Mouse (Mus musculus) ES-Bruce4 (cell line): ENCODE data around the gene Nfasc. TPM values are rescaled to one million over a fixed set of nuclear protein-coding genes. Genes with fewer than 3 reads are reported as not detected.
A peak's percentile ranks its signal among the peaks of the same experiment; 100 is the strongest.

Experiments
- H3K27ac ChIP-seq: 2 replicates; pipeline ENCODE4 v1.5.1; 2012; ENCODE audit warnings: low read length, inconsistent platforms; ENCODE audit not compliant: insufficient read depth
- H3K27me3 ChIP-seq: 2 replicates; pipeline ENCODE4 v1.6.1; 2012; ENCODE audit warnings: mild to moderate bottlenecking, low read length, inconsistent platforms; ENCODE audit not compliant: control insufficient read depth, poor library complexity, insufficient read depth, severe bottlenecking
- H3K36me3 ChIP-seq: 2 replicates; pipeline ENCODE4 v1.6.1; 2012; ENCODE audit warnings: inconsistent platforms, mild to moderate bottlenecking, low read length, moderate library complexity; ENCODE audit not compliant: control insufficient read depth, poor library complexity, insufficient read depth, severe bottlenecking
- H3K4me1 ChIP-seq: one replicate; pipeline ENCODE4 v1.8.1; 2011; ENCODE audit warnings: low read length; ENCODE audit not compliant: control insufficient read depth, insufficient read depth
- H3K4me3 ChIP-seq: 2 replicates; pipeline ENCODE4 v1.5.1; 2011; ENCODE audit warnings: low read depth, mild to moderate bottlenecking, low read length
- H3K9ac ChIP-seq: 2 replicates; pipeline ENCODE4 v1.6.1; 2012; ENCODE audit warnings: low read depth, mild to moderate bottlenecking, inconsistent platforms; ENCODE audit not compliant: poor library complexity, severe bottlenecking
- H3K9me3 ChIP-seq: replicated peaks from 2 replicates; pipeline ENCODE4 v1.6.1; 2012; ENCODE audit warnings: mild to moderate bottlenecking, low read length, inconsistent platforms; ENCODE audit not compliant: control insufficient read depth, poor library complexity, insufficient read depth, severe bottlenecking
- CTCF ChIP-seq: IDR thresholded peaks from one replicate; pipeline ENCODE4 v1.8.1; 2011; ENCODE audit warnings: low read depth, low read length
- EP300 ChIP-seq: IDR thresholded peaks from 2 replicates; pipeline ENCODE4 v1.6.1; 2011; ENCODE audit warnings: low read depth, low read length; ENCODE audit not compliant: insufficient read depth
- POLR2A ChIP-seq: IDR thresholded peaks from one replicate; pipeline ENCODE4 v1.8.1; 2011; ENCODE audit warnings: low read length; ENCODE audit not compliant: insufficient read depth
- polyA plus RNA-seq: library from polyadenylated mRNA; stranded (reverse); fragments of >200 nt; gene quantifications from 2 replicates; pipeline ENCODE4 v1.2.4, GENCODE M21; 2011; ENCODE audit warnings: low read depth; ENCODE audit not compliant: missing spikeins, insufficient read depth, insufficient read length

The Nfasc gene
- polyA plus RNA-seq, 1 experiment: 11.0 TPM

DNA sequence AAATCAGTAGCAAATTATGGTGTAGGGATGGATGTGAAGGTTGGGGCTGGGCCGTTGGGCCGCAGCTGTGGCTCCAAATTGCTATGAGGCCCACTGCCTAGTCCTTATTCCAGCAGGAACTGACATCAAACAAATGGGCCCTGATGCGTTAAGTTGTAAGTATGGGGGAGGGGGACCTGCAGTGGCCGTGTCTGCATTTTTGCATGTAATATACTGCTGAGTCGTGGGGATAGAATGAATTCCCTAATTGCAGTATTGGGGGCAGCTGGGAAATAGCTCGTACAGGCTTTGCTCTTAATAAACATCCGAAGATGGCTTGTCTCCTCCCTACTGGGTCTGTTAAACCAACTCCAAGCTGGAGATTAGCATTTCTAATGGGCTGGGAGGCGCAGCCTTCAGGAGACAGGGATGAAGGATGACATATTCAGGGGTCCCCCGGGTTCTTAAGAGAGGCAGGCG is 179.2 kb downstream of the Nfasc start:
- Histone ChIP-seq H3K27me3 (no peaks in the 10 kb centered on the region), H3K4me3 (no peak overlapping the region), H3K27ac (no peak overlapping the region), H3K9ac (no peak overlapping the region), H3K9me3 (no peaks in the 10 kb centered on the region), H3K4me1 (peaks cover 6% of the 10 kb centered on the region), H3K36me3 (no peaks in the 10 kb centered on the region)
- TF ChIP-seq POLR2A: no peak
- no peak for TF ChIP-seq CTCF
- no peak for TF ChIP-seq EP300

DNA sequence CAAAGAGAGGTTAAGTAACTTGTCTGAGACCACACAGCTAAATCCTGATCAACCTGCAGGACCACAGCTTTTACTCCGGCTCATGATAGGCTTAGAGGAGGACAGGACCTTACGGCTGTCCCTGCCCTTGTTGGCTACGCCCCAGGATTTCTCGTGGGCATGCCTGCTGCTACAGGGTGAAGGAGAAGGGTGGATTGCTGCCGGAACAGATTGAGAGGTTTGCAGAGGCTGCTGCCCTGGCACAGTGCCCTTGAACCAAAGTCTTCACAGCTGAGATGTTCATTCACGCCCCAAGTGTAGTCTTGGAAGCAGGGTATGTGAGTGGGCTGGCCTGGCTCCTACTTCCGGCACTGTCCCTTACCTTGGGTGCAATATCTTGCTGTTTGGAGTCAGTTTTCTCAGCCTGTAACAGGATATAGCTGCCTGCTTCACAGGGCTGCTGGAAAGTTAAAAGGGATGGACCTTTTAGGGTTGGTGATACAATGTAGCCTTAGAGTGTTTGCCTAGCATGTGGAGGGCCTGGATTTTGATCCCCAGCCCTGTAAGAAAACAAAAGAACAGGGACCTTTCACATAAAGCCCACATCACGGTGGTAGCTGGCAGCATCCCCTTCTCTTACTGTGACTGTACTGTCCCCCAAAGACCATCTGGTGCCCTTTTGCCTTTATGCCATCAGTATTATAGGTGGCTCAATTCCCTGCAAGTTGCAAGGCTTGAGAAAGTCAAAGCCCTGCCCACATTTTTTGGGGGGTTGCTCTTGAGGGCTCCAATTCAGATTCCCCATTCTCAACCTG is 180.5 kb downstream of the Nfasc start:
- Histone ChIP-seq H3K4me3 (no peak overlapping the region), H3K27ac (no peak overlapping the region), H3K9ac (no peak overlapping the region), H3K27me3 (no peaks in the 10 kb centered on the region), H3K36me3 (no peaks in the 10 kb centered on the region), H3K4me1 (peaks cover 6% of the 10 kb centered on the region), H3K9me3 (no peaks in the 10 kb centered on the region)
- TF ChIP-seq POLR2A (no peak), EP300 (no peak), CTCF (no peak)

GRCm38 (mm10) chr1:132559045-132559444 is 182.6 kb downstream of the Nfasc start:
- Histone ChIP-seq H3K9me3 (no peaks in the 10 kb centered on the region), H3K4me1 (peaks cover 6% of the 10 kb centered on the region), H3K4me3 (no peak overlapping the region), H3K9ac (no peak overlapping the region), H3K27ac (no peak overlapping the region), H3K27me3 (no peaks in the 10 kb centered on the region), H3K36me3 (no peaks in the 10 kb centered on the region)
- TF ChIP-seq POLR2A (no peak), EP300 (no peak), CTCF (no peak)

DNA sequence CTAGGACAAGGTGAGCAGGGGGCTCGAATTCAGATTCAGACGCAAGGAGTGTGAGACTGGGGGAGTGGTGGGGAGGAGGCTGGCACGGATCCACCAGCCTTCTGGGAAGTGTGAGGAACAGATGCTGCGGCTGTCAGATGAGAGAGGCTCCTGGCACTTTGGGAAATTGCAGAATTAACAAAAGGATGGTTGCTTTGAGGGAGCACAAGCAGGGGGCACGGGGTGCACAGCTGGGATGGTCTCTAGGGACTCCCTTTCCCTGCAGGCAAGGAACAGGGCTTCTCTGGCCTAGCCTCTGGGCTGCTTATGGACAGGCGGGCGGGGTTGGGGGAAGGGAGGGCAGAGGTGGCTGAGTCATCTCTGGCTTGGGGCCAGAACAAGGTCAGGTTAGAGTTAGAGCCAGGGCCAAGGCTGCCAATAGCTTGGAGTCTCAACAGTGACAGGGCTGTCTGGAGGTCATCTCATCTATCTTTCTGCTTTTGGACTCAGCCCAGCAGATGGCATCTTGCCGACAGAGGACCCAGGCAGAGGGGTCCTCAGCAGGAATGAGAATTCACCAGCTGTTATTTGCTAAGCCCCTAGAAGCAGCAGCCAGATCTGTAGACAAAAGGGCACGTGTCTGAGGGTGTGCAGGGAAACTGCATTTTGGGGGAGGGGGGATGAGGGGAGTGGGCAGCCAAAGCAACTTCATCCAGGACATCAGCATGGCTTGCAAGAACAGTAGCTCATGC is 183.5 kb downstream of the Nfasc start:
- no peaks in the 10 kb centered on the region for H3K27me3 ChIP-seq
- H3K4me1 ChIP-seq: peaks cover 6% of the 10 kb centered on the region
- H3K27ac ChIP-seq: no peak overlapping the region

GRCm38 (mm10) chr1:132543789-132544188 is 197.8 kb downstream of the Nfasc start:
- Histone ChIP-seq H3K4me1 (no peaks in the 10 kb centered on the region), H3K9ac (no peak overlapping the region), H3K27ac (no peak overlapping the region), H3K4me3 (no peak overlapping the region), H3K9me3 (no peaks in the 10 kb centered on the region), H3K36me3 (no peaks in the 10 kb centered on the region), H3K27me3 (no peaks in the 10 kb centered on the region)
- TF ChIP-seq CTCF: no peak
- TF ChIP-seq POLR2A: no peak
- TF ChIP-seq EP300: no peak

More for the DNA sequence above, 183.5 kb downstream of the Nfasc start:
- no peak overlapping the region for H3K4me3 ChIP-seq
- no peaks in the 10 kb centered on the region for H3K9me3 ChIP-seq
- no peak overlapping the region for H3K9ac ChIP-seq
- no peak for TF ChIP-seq CTCF
- 0 out of 2 replicates have a peak, but pooled peaks have one; percentile 34 for TF ChIP-seq EP300
- no peak for TF ChIP-seq POLR2A
- H3K36me3 ChIP-seq: no peaks in the 10 kb centered on the region

DNA sequence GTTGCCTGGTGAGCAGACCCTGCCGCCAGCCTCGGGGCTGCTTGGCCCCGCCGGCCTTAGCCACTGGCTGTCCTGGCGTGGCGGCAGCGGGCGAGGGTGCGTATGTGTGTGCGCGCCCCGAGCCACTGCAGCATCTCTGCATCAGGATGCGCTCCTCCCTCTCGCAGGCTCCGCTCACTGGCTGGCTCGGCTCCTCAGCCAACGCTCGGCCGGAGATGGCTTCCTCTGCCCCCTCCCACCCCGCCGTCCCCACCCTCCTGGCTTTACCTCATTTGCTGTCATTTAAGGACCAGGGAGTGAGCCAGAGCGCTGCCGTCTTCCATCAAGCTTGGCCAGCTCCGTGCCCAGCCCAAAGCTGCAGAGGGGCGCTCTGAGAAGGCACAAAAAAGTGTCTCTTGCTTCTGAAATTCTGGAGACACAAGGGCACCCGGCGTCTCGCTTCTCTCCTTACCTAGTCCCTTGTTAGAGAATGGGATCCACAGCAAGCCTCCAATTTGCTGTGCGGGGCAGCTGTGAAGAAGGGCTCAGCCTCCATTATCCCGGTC is 198.8 kb downstream of the Nfasc start, which contains the start of gene Cntn2:
TSS of gene Cntn2 (minus strand) at position 495 of the 545 bp plus-strand sequence.
- TF ChIP-seq EP300: no peak
- no peak for TF ChIP-seq POLR2A
- no peak for TF ChIP-seq CTCF
- Histone ChIP-seq H3K9ac (peak within 1 kb of the TSS; percentile 19; the same call in 1 of the 2 replicates), H3K4me1 (no peaks in the 10 kb centered on the region), H3K9me3 (no peaks in the 10 kb centered on the region), H3K4me3 (peak within 1 kb of the TSS; percentile 62), H3K27ac (no peak within 1 kb of the TSS), H3K36me3 (no peaks in the 10 kb centered on the region), H3K27me3 (no peaks in the 10 kb centered on the region)
